Mouse (Mus musculus) lung, postnatal 0 days (tissue): ENCODE measurements around the gene Camta1. TPM values are rescaled to one million over a fixed set of nuclear protein-coding genes. Genes with fewer than 3 reads are reported as not detected.
A peak's percentile ranks its signal among the peaks of the same experiment; 100 is the strongest.

Experiments
- ATAC-seq: fragments of 200-750 bp; cut with Nextera tagmentation; 2 replicates; pipeline ENCODE4 v1.8.0; 2017; ENCODE audit warnings: moderate library complexity
- DNase-seq: peaks from one replicate; pipeline ENCODE4 v3.0.0-alpha.2; 2016; ENCODE audit warnings: low spot score
- H3K27ac ChIP-seq: fragments of 300-500 bp; sonication (generic); 2 replicates; pipeline ENCODE4 v1.5.1; 2014; ENCODE audit warnings: antibody characterized with exemption, mild to moderate bottlenecking, low read length, mixed read lengths
- H3K27me3 ChIP-seq: fragments of 300-500 bp; sonication (generic); replicated peaks from 2 replicates; pipeline ENCODE4 v1.6.1; 2014; ENCODE audit warnings: low read length, mixed read lengths; ENCODE audit not compliant: insufficient read depth
- H3K36me3 ChIP-seq: fragments of 300-500 bp; sonication (generic); 2 replicates; pipeline ENCODE4 v1.6.1; 2014; ENCODE audit warnings: low read length, mixed read lengths; ENCODE audit not compliant: insufficient read depth
- H3K4me1 ChIP-seq: fragments of 300-500 bp; sonication (generic); 2 replicates; pipeline ENCODE4 v1.6.1; 2014; ENCODE audit warnings: antibody characterized with exemption, low read depth, low read length, mixed read lengths; ENCODE audit not compliant: insufficient read depth
- H3K4me2 ChIP-seq: fragments of 300-500 bp; sonication (generic); replicated peaks from 2 replicates; pipeline ENCODE4 v1.6.1; 2014; ENCODE audit warnings: low read depth, mild to moderate bottlenecking, low read length, moderate library complexity, mixed read lengths
- H3K4me3 ChIP-seq: fragments of 300-500 bp; sonication (generic); 2 replicates; pipeline ENCODE4 v1.5.1; 2014; ENCODE audit warnings: low read depth, low read length
- H3K9ac ChIP-seq: fragments of 300-500 bp; sonication (generic); replicated peaks from 2 replicates; pipeline ENCODE4 v1.6.1; 2014; ENCODE audit warnings: low read depth, mild to moderate bottlenecking
- H3K9me3 ChIP-seq: fragments of 300-500 bp; sonication (generic); 2 replicates; pipeline ENCODE4 v1.6.1; 2016; ENCODE audit warnings: low read length, mixed read lengths
- CTCF ChIP-seq: IDR thresholded peaks from 2 replicates; pipeline ENCODE4 v1.5.1; 2016; ENCODE audit warnings: antibody characterized with exemption, mild to moderate bottlenecking
- EP300 ChIP-seq: IDR thresholded peaks from 2 replicates; pipeline ENCODE4 v1.6.1; 2016; ENCODE audit warnings: antibody characterized with exemption, mild to moderate bottlenecking, control low read depth
- WGBS: fragments of 180-500 bp; shearing (Covaris S2); extraction: QIAGEN DNeasy Blood & Tissue Kit; methylation state at CpG from one replicate; pipeline ENCODE4 v1.1.7; 2014; 5-methylcytosine and 5-hydroxymethylcytosine counted together
- polyA plus RNA-seq: library from polyadenylated mRNA; unstranded; fragments of >200 nt; fragmentation: Nextera tagmentation; extraction: Ambion mirVana; gene quantifications from 2 replicates; pipeline ENCODE4 v1.2.1, GENCODE M21; 2015

Gene Camta1
- polyA plus RNA-seq, 1 experiment from 2014 or later: 86.4 TPM

- WGBS: under 1% methylated on average over 63 of the region's 101 CpGs
- Histone ChIP-seq H3K9ac (0 out of 2 replicates have a peak overlapping the region, but pooled peaks have one; percentile 23), H3K4me1 (no peaks in the 10 kb centered on the region), H3K27me3 (peaks cover 29% of the 10 kb centered on the region), H3K4me2 (peak overlapping the region; percentile 81), H3K27ac (no peak overlapping the region), H3K36me3 (no peaks in the 10 kb centered on the region), H3K9me3 (no peaks in the 10 kb centered on the region), H3K4me3 (peak overlapping the region; percentile 45)
- ATAC-seq (peak; percentile 99), DNase-seq (peak; percentile 95)
- TF ChIP-seq CTCF (no peak), EP300 (no peak)
Observed at GRCm38 (mm10) chr4:151108028-151108771, 753.5 kb downstream of the Camta1 start.

GRCm38 (mm10) chr4:151107131-151108001 lies 754.3 kb downstream of the Camta1 start:
- no peaks in the 10 kb centered on the region for H3K36me3 ChIP-seq
- peak overlapping the region; percentile 81 for H3K4me2 ChIP-seq
- ATAC-seq (no peak), DNase-seq (peak; percentile 15)
- peaks cover 29% of the 10 kb centered on the region for H3K27me3 ChIP-seq
- TF ChIP-seq CTCF: no peak
- no peak for TF ChIP-seq EP300
- peak overlapping the region; percentile 45 for H3K4me3 ChIP-seq
- 3% methylated on average over 58 of the region's 60 CpGs for WGBS
- no peaks in the 10 kb centered on the region for H3K9me3 ChIP-seq
- 0 out of 2 replicates have a peak overlapping the region, but pooled peaks have one; percentile 23 for H3K9ac ChIP-seq
- H3K4me1 ChIP-seq: no peaks in the 10 kb centered on the region
- no peak overlapping the region for H3K27ac ChIP-seq

- H3K4me3 ChIP-seq: no peak overlapping the region
Observed at GRCm38 (mm10) chr4:151106468-151106867, 755.2 kb downstream of the Camta1 start.

GRCm38 (mm10) chr4:151105886-151106285 lies 755.8 kb downstream of the Camta1 start:
- DNase-seq: no peak
- no peak overlapping the region for H3K9ac ChIP-seq
- no peaks in the 10 kb centered on the region for H3K36me3 ChIP-seq
- H3K4me2 ChIP-seq: no peak overlapping the region
- WGBS: 59% methylated on average over 6 of the region's 6 CpGs
- H3K4me1 ChIP-seq: no peaks in the 10 kb centered on the region
- H3K4me3 ChIP-seq: no peak overlapping the region
- TF ChIP-seq CTCF: no peak
- TF ChIP-seq EP300: no peak
- peaks cover 29% of the 10 kb centered on the region for H3K27me3 ChIP-seq
- no peak overlapping the region for H3K27ac ChIP-seq
- ATAC-seq: no peak
- H3K9me3 ChIP-seq: no peaks in the 10 kb centered on the region

More at GRCm38 (mm10) chr4:151106468-151106867, 755.2 kb downstream of the Camta1 start:
- Histone ChIP-seq H3K9ac (no peak overlapping the region), H3K27me3 (peaks cover 29% of the 10 kb centered on the region), H3K36me3 (no peaks in the 10 kb centered on the region), H3K27ac (no peak overlapping the region), H3K4me1 (no peaks in the 10 kb centered on the region), H3K4me2 (no peak overlapping the region), H3K9me3 (no peaks in the 10 kb centered on the region)
- WGBS: 35% methylated on average over 10 of the region's 10 CpGs
- TF ChIP-seq EP300 (no peak), CTCF (no peak)
- no peak for DNase-seq
- ATAC-seq: no peak

GRCm38 (mm10) chr4:151104147-151104546 lies 757.5 kb downstream of the Camta1 start:
- Histone ChIP-seq H3K27me3 (peaks cover 19% of the 10 kb centered on the region; the same call in 1 of the 2 replicates), H3K4me2 (no peak overlapping the region), H3K36me3 (no peaks in the 10 kb centered on the region), H3K9me3 (no peaks in the 10 kb centered on the region), H3K4me1 (no peaks in the 10 kb centered on the region), H3K4me3 (no peak overlapping the region), H3K27ac (no peak overlapping the region), H3K9ac (no peak overlapping the region)
- WGBS: 68% methylated on average over 10 of the region's 10 CpGs
- TF ChIP-seq CTCF (no peak), EP300 (no peak)
- DNase-seq (no peak), ATAC-seq (no peak)

GRCm38 (mm10) chr4:151103646-151104045 lies 758.0 kb downstream of the Camta1 start:
- no peak overlapping the region for H3K9ac ChIP-seq
- no peaks in the 10 kb centered on the region for H3K9me3 ChIP-seq
- ATAC-seq: no peak
- H3K4me1 ChIP-seq: no peaks in the 10 kb centered on the region
- TF ChIP-seq EP300: no peak
- no peak for TF ChIP-seq CTCF
- H3K27ac ChIP-seq: no peak overlapping the region
- peaks cover 19% of the 10 kb centered on the region; the same call in 1 of the 2 replicates for H3K27me3 ChIP-seq
- no peaks in the 10 kb centered on the region for H3K36me3 ChIP-seq
- 74% methylated on average over 11 of the region's 11 CpGs for WGBS
- no peak overlapping the region for H3K4me2 ChIP-seq
- no peak for DNase-seq
- no peak overlapping the region for H3K4me3 ChIP-seq
